Mouse (Mus musculus): Measurements from ENCODE around the gene Naxd. TPM values are rescaled to one million over a fixed set of nuclear protein-coding genes. Genes with fewer than 3 reads are reported as not detected.
A peak's percentile ranks its signal among the peaks of the same experiment; 100 is the strongest.

Gene Naxd
- total RNA-seq, 2 experiments from 2014 or later = 25.8 to 30.6 TPM

DNA sequence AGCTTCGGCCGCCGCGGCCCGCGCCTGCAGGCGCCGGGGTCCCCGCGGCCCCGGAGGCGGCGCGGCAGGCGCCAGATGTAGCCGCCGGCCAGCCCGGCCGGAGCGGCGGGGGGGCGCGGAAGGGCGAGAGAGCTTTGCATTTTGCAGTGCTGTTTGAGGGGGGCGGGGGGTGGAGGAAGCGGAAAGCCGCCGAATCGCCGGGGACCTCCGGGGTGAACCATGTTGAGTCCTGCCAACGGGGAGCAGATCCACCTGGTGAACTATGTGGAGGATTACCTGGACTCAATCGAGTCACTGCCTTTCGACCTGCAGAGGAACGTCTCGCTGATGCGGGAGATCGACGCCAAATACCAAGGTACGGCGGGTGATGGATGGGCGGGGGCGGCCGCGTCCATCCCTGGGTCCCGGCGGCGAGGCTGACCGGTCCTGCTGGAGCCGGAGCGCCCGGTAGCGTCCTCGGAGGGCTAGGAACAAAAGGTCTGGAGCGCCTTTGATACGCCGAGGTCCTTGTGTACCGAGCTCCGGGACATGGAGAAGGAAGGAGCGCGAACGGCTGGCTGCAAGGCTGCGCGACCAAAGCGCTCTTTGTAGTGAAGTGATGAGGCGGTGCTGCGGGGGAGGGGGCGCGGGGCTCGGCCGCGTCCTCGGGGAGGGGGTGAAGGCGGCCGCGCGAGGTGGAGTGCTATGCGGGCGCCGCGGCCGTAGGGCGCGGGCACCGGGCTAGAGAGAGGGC is 59.6 kb downstream of the Naxd start:
- DNase-seq = peak; percentile 54

- peak; percentile 55 for DNase-seq
Measured at GRCm38 (mm10) chr8:11557424-11557767, 60.1 kb downstream of the Naxd start.

GRCm38 (mm10) chr8:11557768-11558629 is 60.7 kb downstream of the Naxd start:
- peak; percentile 92 for DNase-seq

DNA sequence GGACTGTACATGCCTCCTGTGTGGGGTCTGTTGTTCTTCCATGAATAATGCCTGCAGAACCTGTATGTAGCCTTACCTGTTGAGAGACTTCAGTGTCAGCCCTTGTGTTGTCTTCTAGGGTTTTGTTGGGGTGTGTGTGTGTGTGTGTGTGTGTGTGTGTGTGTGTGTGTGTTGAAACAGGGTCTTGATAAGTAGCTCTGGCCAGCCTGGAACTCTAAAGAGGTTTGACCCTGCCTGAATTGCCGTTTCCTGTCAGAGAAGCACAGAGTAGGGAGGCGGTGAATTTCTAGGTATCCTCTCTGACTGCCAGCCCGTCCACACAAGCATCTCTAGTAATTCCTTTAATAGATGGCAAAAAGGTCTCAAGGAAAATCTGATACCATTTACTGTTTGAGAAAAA is 62.2 kb downstream of the Naxd start:
- no peak for DNase-seq

DNA sequence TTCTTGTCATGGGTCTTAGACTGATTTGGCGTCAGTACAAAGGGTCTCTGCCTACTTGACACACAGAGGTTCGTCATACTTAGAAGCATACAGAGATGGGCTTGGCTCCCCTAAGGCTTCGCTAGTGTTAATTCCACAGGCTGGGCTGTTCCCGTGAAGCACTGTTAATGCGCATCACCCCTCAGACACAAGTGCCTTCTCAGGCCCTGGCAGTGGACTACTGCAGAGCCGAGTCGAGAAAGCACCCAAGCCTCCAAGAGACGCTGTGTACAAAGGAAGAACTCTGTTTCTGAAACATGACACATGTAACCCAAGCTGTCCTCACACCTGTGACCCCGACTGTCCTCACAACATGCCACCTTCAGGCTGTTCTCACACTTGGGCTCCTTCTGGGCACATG is 62.9 kb downstream of the Naxd start:
- no peak for DNase-seq

- DNase-seq = no peak
Measured at GRCm38 (mm10) chr8:11564236-11564635, 66.9 kb downstream of the Naxd start.

Other genes starting within 250 kb of the Naxd start
- gene Col4a2, start 184.7 kb upstream of the Naxd start, total RNA-seq (2021) = 100 to 1,000 TPM; 340 to 382 TPM
- gene Col4a1, start 184.7 kb upstream of the Naxd start, total RNA-seq (2021) = 100 to 1,000 TPM; 741 to 775 TPM
- 1 to 10 TPM; 1.1 TPM for gene Rab20, start 18.8 kb upstream of the Naxd start, total RNA-seq (2021)
- 10 to 100 TPM; 14.4 to 18.1 TPM for gene Cars2, start 53.3 kb downstream of the Naxd start, total RNA-seq (2021)
- gene Ing1, start 58.1 kb downstream of the Naxd start, total RNA-seq (2021) = 10 to 100 TPM; 26.5 to 29.0 TPM
- gene Ankrd10, start 138.3 kb downstream of the Naxd start, total RNA-seq (2021) = 10 to 100 TPM; 43.6 to 52.5 TPM
- not detected for gene 1700016D06Rik, start 203.6 kb downstream of the Naxd start, total RNA-seq (2021)
- 10 to 100 TPM; 76.7 to 84.2 TPM for gene Arhgef7, start 230.2 kb downstream of the Naxd start, total RNA-seq (2021)